ENCODE assay signal across 8 mouse cellular contexts in the genomic region with DNA sequence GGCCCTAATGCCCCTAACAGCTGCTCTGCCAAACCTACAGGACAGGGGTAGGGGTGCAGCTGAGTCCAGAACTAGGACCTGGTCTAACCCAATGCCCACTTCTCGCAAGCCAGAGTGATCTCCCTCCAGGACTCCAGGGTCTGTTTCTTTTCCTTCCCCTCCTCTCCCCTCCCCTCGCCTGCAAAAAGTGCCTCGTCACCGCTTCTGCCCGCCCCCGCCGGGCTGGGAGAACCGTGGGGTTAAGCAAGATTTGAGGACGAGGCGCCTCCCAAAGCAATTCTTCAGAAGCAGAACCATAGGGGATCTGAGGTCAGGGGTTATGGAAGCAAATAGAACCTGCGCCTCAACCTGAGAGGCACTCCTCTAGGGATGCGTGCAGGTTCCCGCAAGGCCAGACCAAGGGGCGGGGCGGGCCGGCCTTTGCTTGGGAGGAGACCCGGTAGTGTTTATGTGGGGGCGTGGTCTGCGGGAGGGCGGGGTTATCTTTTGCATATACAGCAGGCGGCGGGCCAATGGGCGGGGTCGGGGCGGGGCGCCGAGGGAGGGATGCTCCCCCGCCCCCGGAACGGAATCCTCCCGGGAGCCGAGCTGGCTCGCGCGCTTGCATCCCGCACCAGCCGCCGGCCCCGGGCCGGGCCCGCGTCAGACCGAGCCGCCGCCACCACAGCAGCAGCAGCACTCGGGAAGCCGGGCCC. TPM values are rescaled to one million over a fixed set of nuclear protein-coding genes. Genes with fewer than 3 reads are reported as not detected.
DNase-seq lines count a peak whose midpoint lies in the region; ATAC-seq lines count a peak whose summit lies in the region.

Numbl (plus strand) TSS at position 229 of the 695 bp plus-strand sequence.

- H3K4me3 ChIP-seq in forebrain, embryonic 11.5 days (ENCODE audit: low read depth, low read length): peak within 1 kb of the TSS; percentile 84
- H3K4me3 ChIP-seq in heart, embryonic 16.5 days (ENCODE audit: low read length): peak within 1 kb of the TSS; percentile 71
- H3K4me3 ChIP-seq in liver, embryonic 15.5 days (replicated peaks): peak within 1 kb of the TSS; percentile 70
- H3K4me3 ChIP-seq in neural tube, embryonic 12.5 days: peak within 1 kb of the TSS; percentile 89

- no peaks in the 10 kb centered on the region; the same call in 1 of the 2 replicates for H3K36me3 ChIP-seq in forebrain, embryonic 11.5 days (ENCODE audit: control insufficient read depth, insufficient read depth, low read length)
- peaks cover 3% of the 10 kb centered on the region; the same call in 1 of the 2 replicates for H3K36me3 ChIP-seq in heart, embryonic 16.5 days (ENCODE audit: control insufficient read depth, insufficient read depth)
- peaks cover 4% of the 10 kb centered on the region; the same call in 1 of the 2 replicates for H3K36me3 ChIP-seq in liver, embryonic 15.5 days (replicated peaks)
- H3K36me3 ChIP-seq in neural tube, embryonic 12.5 days: peaks cover 20% of the 10 kb centered on the region

- H3K9ac ChIP-seq in forebrain, embryonic 11.5 days (ENCODE audit: low read length): peak within 1 kb of the TSS; percentile 81
- H3K9ac ChIP-seq in heart, embryonic 16.5 days (ENCODE audit: low read length): peak within 1 kb of the TSS; percentile 82
- peak within 1 kb of the TSS; percentile 72 for H3K9ac ChIP-seq in liver, embryonic 15.5 days
- H3K9ac ChIP-seq in neural tube, embryonic 12.5 days: peak within 1 kb of the TSS; percentile 93

- DNase-seq in CD8-positive naive resting alpha-beta T cell, adult 2 months (ENCODE audit: low read depth in 2 of 2, low spot score in 2 of 2): peak; percentile 54 to 73
- peak; percentile 87 for DNase-seq in c-Kit-positive CD71-negative TER-119-negative erythroid progenitor cells, embryonic 14.5 days (ENCODE audit: low read depth)
- DNase-seq in forebrain, embryonic 11.5 days (ENCODE audit: low spot score): peak; percentile 99
- peak; percentile 94 to 97 for DNase-seq in kidney, postnatal 36 days
- peak; percentile 83 for DNase-seq in telencephalon, adult 2 months (ENCODE audit: low read depth, low spot score)

- H3K27me3 ChIP-seq in forebrain, embryonic 11.5 days (ENCODE audit: control insufficient read depth, insufficient read depth, low read length): no peaks in the 10 kb centered on the region
- H3K27me3 ChIP-seq in heart, embryonic 16.5 days (ENCODE audit: control insufficient read depth, insufficient read depth, low read length): no peaks in the 10 kb centered on the region
- H3K27me3 ChIP-seq in liver, embryonic 15.5 days: peaks cover 8% of the 10 kb centered on the region
- H3K27me3 ChIP-seq in neural tube, embryonic 12.5 days (replicated peaks): no peaks in the 10 kb centered on the region

- peak within 1 kb of the TSS; percentile 76 for H3K27ac ChIP-seq in forebrain, embryonic 11.5 days (ENCODE audit: low read depth, low read length)
- peak within 1 kb of the TSS; percentile 84 for H3K27ac ChIP-seq in heart, embryonic 16.5 days (ENCODE audit: low read length)
- peak within 1 kb of the TSS; percentile 77 for H3K27ac ChIP-seq in liver, embryonic 15.5 days (replicated peaks)
- peak within 1 kb of the TSS; percentile 57 for H3K27ac ChIP-seq in neural tube, embryonic 12.5 days

- under 1% methylated on average over 34 of the region's 47 CpGs for WGBS in forebrain, embryonic 11.5 days
- under 1% methylated on average over 47 of the region's 47 CpGs for WGBS in heart, embryonic 16.5 days
- under 1% methylated on average over 47 of the region's 47 CpGs for whole genome bisulfite sequencing in liver, embryonic 15.5 days (ENCODE audit: insufficient replicate concordance)
- 1% methylated on average over 44 of the region's 47 CpGs for WGBS in neural tube, embryonic 12.5 days

- H3K4me1 ChIP-seq in forebrain, embryonic 11.5 days (replicated peaks; ENCODE audit: control insufficient read depth, insufficient read depth, low read length): peaks cover 16% of the 10 kb centered on the region; the same call in 1 of the 2 replicates
- H3K4me1 ChIP-seq in heart, embryonic 16.5 days (ENCODE audit: control insufficient read depth, insufficient read depth, low read length): peaks cover 21% of the 10 kb centered on the region
- peaks cover 57% of the 10 kb centered on the region for H3K4me1 ChIP-seq in liver, embryonic 15.5 days (replicated peaks)
- peaks cover 45% of the 10 kb centered on the region for H3K4me1 ChIP-seq in neural tube, embryonic 12.5 days

- H3K4me2 ChIP-seq in forebrain, embryonic 11.5 days (ENCODE audit: low read depth, low read length, severe bottlenecking): peak within 1 kb of the TSS; percentile 83
- H3K4me2 ChIP-seq in heart, embryonic 16.5 days (ENCODE audit: low read depth, low read length): peak within 1 kb of the TSS; percentile 92
- H3K4me2 ChIP-seq in liver, embryonic 15.5 days: peak within 1 kb of the TSS; percentile 100
- H3K4me2 ChIP-seq in neural tube, embryonic 12.5 days (replicated peaks): peak within 1 kb of the TSS; percentile 75

- H3K9me3 ChIP-seq in forebrain, embryonic 11.5 days (ENCODE audit: control insufficient read depth, low read length): no peaks in the 10 kb centered on the region
- H3K9me3 ChIP-seq in heart, embryonic 16.5 days (replicated peaks; ENCODE audit: control insufficient read depth, low read length): no peaks in the 10 kb centered on the region
- no peaks in the 10 kb centered on the region for H3K9me3 ChIP-seq in liver, embryonic 15.5 days (replicated peaks)
- H3K9me3 ChIP-seq in neural tube, embryonic 12.5 days: no peaks in the 10 kb centered on the region

- ATAC-seq in forebrain, embryonic 11.5 days (replicated peaks; ENCODE audit: low FRiP score): peak; percentile 87
- peak; percentile 82 for ATAC-seq in heart, embryonic 16.5 days (replicated peaks; ENCODE audit: extremely low read depth, insufficient read depth, low FRiP score)
- peak; percentile 84 for ATAC-seq in liver, embryonic 15.5 days (ENCODE audit: insufficient read depth)
- ATAC-seq in neural tube, embryonic 12.5 days (ENCODE audit: low FRiP score, low read depth): peak; percentile 81

RNA-seq across cellular contexts. Expression of gene Numbl, which starts in this region (rescaled TPM):
- polyA plus RNA-seq in forebrain, embryonic 11.5 days (2014; fragmentation: Nextera tagmentation; extraction: Ambion mirVana): 19.1 and 20.1 TPM in 2 replicates
- 8.7 and 10.2 TPM in 2 replicates for polyA plus RNA-seq in heart, embryonic 16.5 days (2015; fragmentation: Nextera tagmentation; extraction: Ambion mirVana)
- 2.0 and 2.6 TPM in 2 replicates for polyA plus RNA-seq in liver, embryonic 15.5 days (2015; fragmentation: Nextera tagmentation; extraction: Ambion mirVana)
- 62.3 and 67.8 TPM in 2 replicates for polyA plus RNA-seq in neural tube, embryonic 12.5 days (2016; fragmentation: Nextera tagmentation; extraction: Ambion mirVana)

Comparison
In these comparisons a context has a peak if more than half of its experiments do, and no peak if none do; other contexts are left out.
1. Peak in every context shown above with its lines: DNase-seq, ATAC-seq, H3K4me3 ChIP-seq and H3K27ac ChIP-seq.